Mouse (Mus musculus): ENCODE measurements at regions not wholly inside any gene's neighbourhood (a gene's known extent, or its start where the extent isn't known, plus 50 kb on each side); places are given as distances from the start of the nearest gene placed in this dataset.
"Not testable (repeated sequence)": the region's sequence is repeated elsewhere in the genome, so short reads cannot be mapped to it uniquely, and the experiment has no call there.

DNA sequence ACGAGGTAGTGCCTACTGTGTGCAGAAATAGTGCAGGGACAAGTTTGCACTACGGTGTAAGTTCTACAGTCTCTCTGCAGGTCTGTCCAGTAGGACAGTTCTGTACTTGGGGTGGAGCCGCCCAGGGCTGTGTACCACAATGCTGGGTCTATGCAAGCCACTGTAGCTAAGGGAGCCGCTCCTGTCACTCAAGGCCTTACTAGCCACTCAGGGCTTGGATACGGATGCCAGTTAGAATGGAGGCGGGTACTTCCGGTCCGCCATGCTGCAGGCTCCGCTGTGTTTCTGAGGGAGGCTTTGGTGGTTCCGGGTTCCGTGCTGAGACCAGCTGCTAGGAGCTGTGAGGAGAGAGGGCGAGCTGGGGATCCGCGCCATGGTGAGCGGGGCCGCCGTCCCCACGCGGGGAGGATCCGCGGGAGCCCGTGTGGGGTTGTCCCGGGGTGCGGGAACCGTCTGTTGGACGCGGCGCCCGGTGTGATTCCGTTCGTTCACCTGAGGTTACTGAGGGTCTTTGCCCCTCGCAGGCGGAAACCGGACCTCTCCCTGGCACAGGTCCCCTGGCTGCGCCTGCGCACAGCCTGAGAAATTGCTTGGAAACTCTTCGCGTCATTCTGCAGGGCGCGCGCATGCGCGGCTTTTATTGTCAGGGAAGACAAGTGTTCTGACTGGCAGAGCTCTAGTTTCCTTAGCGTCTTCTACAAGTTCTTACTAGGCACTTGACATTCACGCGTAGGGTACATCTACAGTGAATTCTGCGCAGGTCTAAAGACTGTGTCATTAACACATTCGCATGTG lies 51.0 kb upstream of the Zfp873 start:
- H3K4me1 ChIP-seq (ENCODE audit: control insufficient read depth, insufficient read depth, low read length): not testable (repeated sequence)
- H3K27ac ChIP-seq (ENCODE audit: insufficient read depth, low read depth, low read length): 0 out of 2 replicates have a peak overlapping the region, but pooled peaks have one; percentile 33
- H3K4me3 ChIP-seq (ENCODE audit: insufficient read depth, low read depth, low read length): peak overlapping the region; percentile 34
- under 1% methylated on average over 14 of the region's 48 CpGs for WGBS

Data from olfactory bulb, adult 2 months (tissue).